Mouse (Mus musculus) intestine, postnatal 0 days (tissue): ENCODE measurements around the gene Dclk1. TPM values are rescaled to one million over a fixed set of nuclear protein-coding genes. Genes with fewer than 3 reads are reported as not detected.

ENCODE experiments used
- ATAC-seq: fragments of 200-750 bp; cut with Nextera tagmentation; 2 replicates; pipeline ENCODE4 v1.8.0; 2017; ENCODE audit warnings: mild to moderate bottlenecking, moderate TSS enrichment, moderate library complexity
- H3K27ac ChIP-seq: fragments of 300-500 bp; sonication (generic); 2 replicates; pipeline ENCODE4 v1.5.1; 2014; ENCODE audit warnings: mild to moderate bottlenecking, low read depth, low read length, moderate library complexity
- H3K27me3 ChIP-seq: fragments of 300-500 bp; sonication (generic); replicated peaks from 2 replicates; pipeline ENCODE4 v1.6.1; 2014; ENCODE audit warnings: low read length, mixed read lengths; ENCODE audit not compliant: control insufficient read depth, insufficient read depth
- H3K36me3 ChIP-seq: fragments of 300-500 bp; sonication (generic); 2 replicates; pipeline ENCODE4 v1.6.1; 2014; ENCODE audit warnings: mild to moderate bottlenecking, moderate library complexity; ENCODE audit not compliant: control insufficient read depth, insufficient read depth
- H3K4me1 ChIP-seq: fragments of 300-500 bp; sonication (generic); replicated peaks from 2 replicates; pipeline ENCODE4 v1.6.1; 2014; ENCODE audit warnings: antibody characterized with exemption, low read length, mixed read lengths; ENCODE audit not compliant: control insufficient read depth, insufficient read depth
- H3K4me2 ChIP-seq: fragments of 300-500 bp; sonication (generic); replicated peaks from 2 replicates; pipeline ENCODE4 v1.6.1; 2014; ENCODE audit warnings: low read depth, mild to moderate bottlenecking, moderate library complexity
- H3K4me3 ChIP-seq: fragments of 300-500 bp; sonication (generic); 2 replicates; pipeline ENCODE4 v1.5.1; 2014; ENCODE audit warnings: low read depth, low read length
- H3K9ac ChIP-seq: fragments of 300-500 bp; sonication (generic); 2 replicates; pipeline ENCODE4 v1.6.1; 2014; ENCODE audit warnings: mild to moderate bottlenecking, low read depth, low read length
- H3K9me3 ChIP-seq: fragments of 300-500 bp; sonication (generic); 2 replicates; pipeline ENCODE4 v1.6.1; 2016; ENCODE audit warnings: mixed run types; ENCODE audit not compliant: control insufficient read depth
- CTCF ChIP-seq: sonication (generic); IDR thresholded peaks from 2 replicates; pipeline ENCODE4 v1.5.1; 2016; ENCODE audit warnings: low read depth, mild to moderate bottlenecking, control low read depth, antibody characterized with exemption, moderate library complexity
- WGBS: fragments of 180-500 bp; shearing (Covaris S2); extraction: QIAGEN DNeasy Blood & Tissue Kit; methylation state at CpG from one replicate; pipeline ENCODE4 v1.1.7; 2014; 5-methylcytosine and 5-hydroxymethylcytosine counted together
- polyA plus RNA-seq: library from polyadenylated mRNA; unstranded; fragments of >200 nt; fragmentation: Nextera tagmentation; extraction: Ambion mirVana; gene quantifications from 2 replicates; pipeline ENCODE4 v1.2.1, GENCODE M21; 2015

Gene Dclk1
- polyA plus RNA-seq, 1 experiment from 2014 or later = 5.0 TPM

DNA sequence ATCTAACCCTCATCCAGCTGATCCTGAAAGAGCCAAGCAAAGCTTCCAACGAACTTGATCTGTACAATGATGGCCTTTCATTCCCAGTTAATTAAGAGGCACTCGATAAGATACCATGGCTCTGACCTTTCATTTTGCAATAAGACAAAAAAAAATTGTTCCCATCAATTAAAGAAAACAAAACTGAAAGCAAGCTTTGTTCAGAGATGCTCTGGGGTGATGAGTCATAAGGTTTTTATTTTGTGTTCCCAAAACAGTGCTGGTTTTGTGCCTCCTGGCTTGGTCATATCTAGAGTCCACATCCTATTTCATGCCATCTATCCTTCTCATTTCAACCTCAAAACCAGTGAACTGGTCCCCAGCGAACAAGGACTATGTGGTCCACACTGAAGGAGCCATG, 91.3 kb downstream of the Dclk1 start:
- H3K27ac ChIP-seq = no peak overlapping the region
- no peak for ATAC-seq
- H3K4me2 ChIP-seq = no peak overlapping the region
- H3K9me3 ChIP-seq = 0 out of 2 replicates have a peak, but pooled peaks cover 2% of the 10 kb centered on the region
- no peak overlapping the region for H3K9ac ChIP-seq
- H3K4me3 ChIP-seq = no peak overlapping the region
- H3K27me3 ChIP-seq = no peaks in the 10 kb centered on the region
- no peaks in the 10 kb centered on the region for H3K4me1 ChIP-seq
- no peaks in the 10 kb centered on the region for H3K36me3 ChIP-seq
- WGBS = 81% methylated on average over 3 of the region's 3 CpGs
- TF ChIP-seq CTCF = no peak

DNA sequence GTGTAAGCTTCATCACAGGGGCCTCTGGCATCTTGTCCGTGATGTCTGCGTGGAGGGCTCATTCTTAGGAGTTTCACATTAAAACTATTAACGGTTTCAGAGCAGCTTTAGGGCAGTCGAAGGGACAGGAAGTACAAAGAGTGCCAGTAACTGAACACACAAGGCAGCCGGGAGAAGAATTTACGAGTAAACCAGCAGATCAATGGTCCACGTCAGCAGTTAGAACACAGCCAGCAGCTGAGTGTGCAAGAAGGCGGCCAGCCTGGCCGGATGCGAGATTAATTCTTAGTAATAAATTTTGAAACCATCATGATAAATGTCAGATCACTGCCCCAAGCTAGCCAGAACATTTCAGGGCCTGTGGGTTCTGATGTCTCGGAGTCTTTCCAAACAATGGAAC, 94.7 kb downstream of the Dclk1 start:
- no peak for TF ChIP-seq CTCF
- Histone ChIP-seq H3K27me3 (no peaks in the 10 kb centered on the region), H3K27ac (no peak overlapping the region), H3K9me3 (no peaks in the 10 kb centered on the region), H3K36me3 (no peaks in the 10 kb centered on the region), H3K4me2 (no peak overlapping the region), H3K4me3 (no peak overlapping the region), H3K4me1 (no peaks in the 10 kb centered on the region), H3K9ac (no peak overlapping the region)
- 61% methylated on average over 11 of the region's 11 CpGs for WGBS
- no peak for ATAC-seq

DNA sequence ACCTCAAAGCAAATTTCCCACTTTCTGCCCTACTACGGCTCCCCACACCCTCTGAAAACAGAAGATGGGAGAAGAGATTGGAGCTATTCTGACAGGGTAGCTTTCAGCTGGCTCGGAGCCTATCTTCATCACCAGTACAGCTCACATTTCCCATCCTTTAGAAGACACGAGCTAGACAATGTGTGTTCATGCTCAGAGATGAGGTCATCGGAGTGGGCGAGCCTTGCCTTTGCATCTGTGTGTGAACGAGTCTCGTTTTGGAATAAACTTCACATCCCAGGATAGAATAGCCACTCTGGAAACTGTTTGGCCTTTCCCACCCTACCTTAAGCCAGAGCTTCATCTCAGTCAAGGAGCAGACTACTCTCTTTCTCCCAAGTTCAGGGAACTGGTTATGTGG, 95.5 kb downstream of the Dclk1 start:
- no peak for TF ChIP-seq CTCF
- Histone ChIP-seq H3K27me3 (no peaks in the 10 kb centered on the region), H3K9me3 (no peaks in the 10 kb centered on the region), H3K9ac (no peak overlapping the region), H3K4me1 (no peaks in the 10 kb centered on the region), H3K4me2 (no peak overlapping the region), H3K27ac (no peak overlapping the region), H3K36me3 (no peaks in the 10 kb centered on the region), H3K4me3 (no peak overlapping the region)
- ATAC-seq = no peak
- 79% methylated on average over 7 of the region's 7 CpGs for WGBS

DNA sequence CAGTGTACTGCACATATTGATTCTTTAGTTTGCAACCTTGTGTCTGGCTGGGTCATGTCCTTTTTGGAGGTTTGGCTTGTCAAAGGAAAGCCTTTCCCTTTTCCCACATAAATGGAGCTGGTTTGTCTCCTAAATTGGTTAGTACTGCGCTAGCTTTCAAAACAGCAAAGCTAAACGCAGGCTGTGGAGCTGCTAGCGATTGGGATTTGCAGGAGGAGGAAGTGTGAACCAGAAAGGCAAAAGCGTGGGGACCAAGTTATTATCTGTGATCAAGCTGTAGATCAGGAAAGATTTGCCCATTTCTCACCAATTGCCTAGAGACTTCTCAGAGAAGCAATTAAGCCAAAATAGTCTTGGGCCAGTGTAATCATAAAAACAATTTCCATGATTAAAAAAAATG, 100.3 kb downstream of the Dclk1 start:
- no peak for TF ChIP-seq CTCF
- no peak overlapping the region for H3K4me3 ChIP-seq
- no peak overlapping the region for H3K4me2 ChIP-seq
- H3K36me3 ChIP-seq = no peaks in the 10 kb centered on the region
- WGBS = 81% methylated on average over 4 of the region's 4 CpGs
- H3K9me3 ChIP-seq = no peaks in the 10 kb centered on the region
- ATAC-seq = no peak
- no peak overlapping the region for H3K27ac ChIP-seq
- H3K9ac ChIP-seq = no peak overlapping the region
- H3K27me3 ChIP-seq = no peaks in the 10 kb centered on the region
- H3K4me1 ChIP-seq = no peaks in the 10 kb centered on the region

DNA sequence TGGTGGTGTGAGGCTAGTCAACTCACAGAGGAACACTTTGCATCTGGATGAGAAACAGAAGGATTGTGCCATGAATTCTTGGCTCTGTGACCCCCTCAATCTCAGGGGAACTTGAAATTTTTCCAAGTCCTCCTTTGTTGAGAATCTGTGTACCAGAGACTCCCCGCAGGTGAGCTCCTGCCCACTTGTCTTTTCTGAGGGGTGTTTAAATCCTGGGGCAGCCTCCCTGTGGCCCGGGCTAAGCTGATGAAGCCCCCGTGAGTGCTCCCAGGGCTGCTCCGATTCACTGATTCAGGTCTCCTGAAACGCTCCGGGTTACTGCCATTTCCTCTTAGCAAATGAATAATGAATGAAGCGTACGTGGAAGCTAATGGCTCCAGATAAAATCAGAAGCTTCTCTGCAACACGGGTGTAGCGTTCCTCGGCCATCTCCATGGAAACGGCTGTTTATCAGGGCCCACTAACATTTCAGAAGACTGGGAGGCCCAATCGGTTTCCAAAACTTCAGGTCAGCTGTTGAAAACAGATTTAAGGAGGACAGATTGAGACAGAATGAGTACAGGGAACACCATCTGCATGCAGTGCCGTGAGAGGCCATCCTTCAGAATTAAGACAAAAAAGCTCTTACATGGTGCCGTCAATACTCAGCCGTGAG, 105.3 kb downstream of the Dclk1 start:
- Histone ChIP-seq H3K4me1 (no peaks in the 10 kb centered on the region), H3K4me2 (no peak overlapping the region), H3K27ac (no peak overlapping the region), H3K4me3 (no peak overlapping the region), H3K9ac (no peak overlapping the region), H3K9me3 (no peaks in the 10 kb centered on the region), H3K36me3 (no peaks in the 10 kb centered on the region), H3K27me3 (no peaks in the 10 kb centered on the region)
- no peak for ATAC-seq
- WGBS = 34% methylated on average over 16 of the region's 16 CpGs
- no peak for TF ChIP-seq CTCF

DNA sequence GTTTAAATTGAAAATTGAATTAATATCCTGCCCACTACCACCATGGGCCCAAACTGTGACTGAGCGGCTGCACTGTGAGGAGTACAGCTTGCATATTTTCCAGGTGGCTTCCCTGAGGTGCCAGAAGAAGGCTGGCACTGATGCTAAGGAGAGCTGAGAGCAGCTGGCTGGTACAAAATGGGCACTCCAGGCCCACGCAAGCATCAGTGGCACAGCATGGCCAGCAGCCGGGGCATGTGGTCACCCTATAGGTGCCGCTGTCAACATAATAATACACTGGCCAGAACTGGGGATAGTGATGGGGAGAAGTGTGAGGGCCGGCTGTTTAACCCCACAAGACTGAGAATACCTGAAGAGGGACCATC, 105.8 kb downstream of the Dclk1 start:
- no peak for TF ChIP-seq CTCF
- Histone ChIP-seq H3K27ac (no peak overlapping the region), H3K27me3 (no peaks in the 10 kb centered on the region), H3K4me2 (no peak overlapping the region), H3K4me3 (no peak overlapping the region), H3K4me1 (no peaks in the 10 kb centered on the region), H3K36me3 (no peaks in the 10 kb centered on the region), H3K9ac (no peak overlapping the region), H3K9me3 (no peaks in the 10 kb centered on the region)
- 89% methylated on average over 5 of the region's 5 CpGs for WGBS
- no peak for ATAC-seq

DNA sequence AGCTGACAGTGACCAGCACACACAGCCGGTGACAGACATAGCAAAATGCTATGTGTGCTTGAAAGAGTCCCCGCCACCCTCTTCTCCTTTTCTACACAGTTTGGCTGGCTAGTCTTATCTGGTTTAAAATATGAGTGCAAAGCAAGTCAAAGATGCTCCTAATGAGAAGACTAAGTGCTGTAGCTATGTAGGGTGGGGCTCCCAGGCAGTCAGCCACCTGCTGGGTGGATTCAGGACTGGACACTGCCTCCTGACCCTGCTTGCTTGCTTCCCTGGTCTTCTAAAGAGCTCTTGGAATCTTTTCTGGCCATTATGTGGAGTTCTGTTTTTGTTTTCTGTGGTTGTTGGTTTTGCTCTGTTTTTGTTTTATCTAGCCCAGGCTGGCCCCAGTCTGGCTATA, 108.0 kb downstream of the Dclk1 start:
- WGBS = 89% methylated on average over 2 of the region's 2 CpGs
- Histone ChIP-seq H3K4me2 (no peak overlapping the region), H3K36me3 (no peaks in the 10 kb centered on the region), H3K27me3 (no peaks in the 10 kb centered on the region), H3K4me3 (no peak overlapping the region), H3K4me1 (no peaks in the 10 kb centered on the region), H3K9ac (no peak overlapping the region), H3K9me3 (no peaks in the 10 kb centered on the region), H3K27ac (no peak overlapping the region)
- TF ChIP-seq CTCF = no peak
- no peak for ATAC-seq
